Mouse (Mus musculus) heart, embryonic 15.5 days (tissue): Measurements from ENCODE around the gene Anxa6. TPM values are rescaled to one million over a fixed set of nuclear protein-coding genes. Genes with fewer than 3 reads are reported as not detected.

Source experiments
- ATAC-seq: fragments of 200-750 bp; cut with Nextera tagmentation; replicated peaks from 2 replicates; pipeline ENCODE4 v1.8.0; 2017; ENCODE audit warnings: low read depth, moderate TSS enrichment; ENCODE audit not compliant: insufficient number of reproducible peaks, insufficient read depth, low FRiP score
- H3K27ac ChIP-seq: fragments of 300-500 bp; sonication (generic); 2 replicates; pipeline ENCODE4 v1.5.1; 2015; ENCODE audit warnings: mild to moderate bottlenecking, inconsistent platforms
- H3K27me3 ChIP-seq: fragments of 300-500 bp; sonication (generic); 2 replicates; pipeline ENCODE4 v1.6.1; 2015; ENCODE audit warnings: inconsistent platforms
- H3K36me3 ChIP-seq: fragments of 300-500 bp; sonication (generic); 2 replicates; pipeline ENCODE4 v1.6.1; 2015; ENCODE audit warnings: mild to moderate bottlenecking, inconsistent platforms
- H3K4me1 ChIP-seq: fragments of 300-500 bp; sonication (generic); replicated peaks from 2 replicates; pipeline ENCODE4 v1.6.1; 2015; ENCODE audit warnings: inconsistent platforms
- H3K4me2 ChIP-seq: fragments of 300-500 bp; sonication (generic); 2 replicates; pipeline ENCODE4 v1.6.1; 2015; ENCODE audit warnings: inconsistent platforms, mild to moderate bottlenecking, moderate library complexity
- H3K4me3 ChIP-seq: fragments of 300-500 bp; sonication (generic); 2 replicates; pipeline ENCODE4 v1.5.1; 2015; ENCODE audit warnings: mild to moderate bottlenecking, inconsistent platforms
- H3K9ac ChIP-seq: fragments of 300-500 bp; sonication (generic); 2 replicates; pipeline ENCODE4 v1.6.1; 2015; ENCODE audit warnings: mild to moderate bottlenecking, inconsistent platforms
- H3K9me3 ChIP-seq: fragments of 300-500 bp; sonication (generic); replicated peaks from 2 replicates; pipeline ENCODE4 v1.6.1; 2016; ENCODE audit warnings: inconsistent platforms
- whole genome bisulfite sequencing: fragments of 180-500 bp; shearing (Covaris S2); methylation state at CpG from one replicate; pipeline ENCODE4 v1.1.7; 2015; ENCODE audit warnings: mixed read lengths; 5-methylcytosine and 5-hydroxymethylcytosine counted together
- polyA plus RNA-seq: library from polyadenylated mRNA; unstranded; fragments of >200 nt; fragmentation: Nextera tagmentation; extraction: Ambion mirVana; gene quantifications from 2 replicates; pipeline ENCODE4 v1.2.1, GENCODE M21; 2015

Gene Anxa6
- polyA plus RNA-seq, 1 experiment from 2014 or later, result 315 TPM

DNA sequence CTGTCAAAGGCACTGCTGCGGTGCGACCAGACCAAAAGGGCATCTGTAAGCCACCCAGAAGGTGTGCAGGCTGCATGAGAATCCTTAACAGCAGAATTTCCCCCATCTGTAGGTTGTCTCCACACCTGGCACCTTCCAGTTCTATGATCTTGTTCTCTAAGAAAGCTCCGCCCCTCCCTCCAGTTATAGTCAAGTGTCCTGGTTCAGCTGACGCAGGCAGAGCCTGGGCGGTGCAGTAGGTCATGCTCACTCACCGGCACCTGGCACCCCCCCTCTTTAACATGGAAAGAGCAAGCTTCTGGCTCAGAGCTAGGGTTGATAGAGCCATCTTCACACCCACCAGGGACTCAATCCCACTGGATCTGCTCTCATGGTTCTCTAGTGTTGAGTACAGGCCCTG is 104.0 kb downstream of the Anxa6 start:
- WGBS, result 81% methylated on average over 6 of the region's 6 CpGs
- H3K4me3 ChIP-seq, result no peak overlapping the region
- H3K27me3 ChIP-seq, result no peaks in the 10 kb centered on the region
- H3K4me2 ChIP-seq, result no peak overlapping the region
- H3K4me1 ChIP-seq, result peaks cover 8% of the 10 kb centered on the region
- no peak overlapping the region for H3K27ac ChIP-seq
- no peak for ATAC-seq
- H3K36me3 ChIP-seq, result peaks cover 71% of the 10 kb centered on the region
- H3K9me3 ChIP-seq, result no peaks in the 10 kb centered on the region
- no peak overlapping the region for H3K9ac ChIP-seq

Other genes with a start within 250 kb of the Anxa6 start
- 53.2 and 66.5 TPM in 2 replicates for gene Cdc42se2, start 245.8 kb downstream of the Anxa6 start, polyA plus RNA-seq
- gene Lyrm7, start 172.5 kb downstream of the Anxa6 start, polyA plus RNA-seq, result 17.5 and 24.7 TPM in 2 replicates
- 497 and 753 TPM in 2 replicates for gene Hint1, start 167.1 kb downstream of the Anxa6 start, polyA plus RNA-seq
- 751 and 850 TPM in 2 replicates for gene Gpx3, start 131.0 kb downstream of the Anxa6 start, polyA plus RNA-seq
- gene Tnip1, start 70.5 kb downstream of the Anxa6 start, polyA plus RNA-seq, result 20.3 and 24.3 TPM in 2 replicates
- gene Ccdc69, start 44.7 kb upstream of the Anxa6 start, polyA plus RNA-seq, result 17.6 and 21.4 TPM in 2 replicates
- 33.6 and 40.7 TPM in 2 replicates for gene Gm2a, start 64.7 kb upstream of the Anxa6 start, polyA plus RNA-seq
- not detected in 2 replicates for gene Slc36a3, start 118.3 kb upstream of the Anxa6 start, polyA plus RNA-seq
- 4.1 and 6.2 TPM in 2 replicates for gene Slc36a2, start 151.6 kb upstream of the Anxa6 start, polyA plus RNA-seq
- 1.1 and 2.8 TPM in 2 replicates for gene Slc36a1, start 170.9 kb upstream of the Anxa6 start, polyA plus RNA-seq